ENCODE assay signal across 14 mouse cellular contexts in the genomic region with DNA sequence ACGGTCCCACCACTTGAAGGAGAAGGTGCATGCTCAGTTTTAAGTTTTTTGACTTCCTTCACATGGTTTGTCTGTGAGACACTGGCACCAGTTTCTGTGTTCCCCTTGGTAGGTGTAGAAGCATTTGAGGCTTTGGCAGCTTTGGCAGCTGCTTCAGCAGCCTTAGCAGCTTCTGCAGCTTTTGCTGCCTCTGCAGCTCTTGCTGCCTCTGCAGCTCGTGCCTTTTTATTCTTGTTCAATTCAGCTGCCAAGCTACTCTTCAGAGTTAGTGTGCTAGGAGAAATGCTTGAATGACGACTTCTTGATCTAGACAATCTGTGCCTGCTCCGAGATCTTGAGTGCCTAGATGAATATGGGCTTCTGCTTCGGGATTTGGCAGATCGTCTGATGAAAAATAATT. TPM values are rescaled to one million over a fixed set of nuclear protein-coding genes. Genes with fewer than 3 reads are reported as not detected.
DNase-seq lines count a peak whose midpoint lies in the region; ATAC-seq lines count a peak whose summit lies in the region.
"Had no signal": no experiment of that assay in that cellular context is flagged by ENCODE, and none has a peak within 500 bp of the region (broad histone marks: within the 10 kb centered on the region; RNA-seq: fewer than 3 reads in every experiment).

No protein-coding gene starts in this region.

- H3K27me3 ChIP-seq in midbrain, embryonic 15.5 days (replicated peaks): no peaks in the 10 kb centered on the region
- H3K27me3 ChIP-seq in midbrain, embryonic 10.5 days (ENCODE audit: low read depth, poor library complexity, severe bottlenecking): no peaks in the 10 kb centered on the region
- no peaks in the 10 kb centered on the region for H3K27me3 ChIP-seq in intestine, embryonic 15.5 days (replicated peaks)
- H3K27me3 ChIP-seq: midbrain, embryonic 12.5 days had no signal

- H3K36me3 ChIP-seq in midbrain, embryonic 15.5 days (replicated peaks): no peaks in the 10 kb centered on the region
- peaks cover 16% of the 10 kb centered on the region for H3K36me3 ChIP-seq in midbrain, embryonic 10.5 days
- H3K36me3 ChIP-seq in intestine, embryonic 15.5 days: peaks cover 9% of the 10 kb centered on the region

- no peak for DNase-seq in midbrain, embryonic 10.5 days (ENCODE audit: low spot score)
- peak; percentile 30 to 62 for DNase-seq in layer of hippocampus, adult 18-20 months (ENCODE audit: low spot score in 2 of 2)
- peak; percentile 42 to 44 for DNase-seq in left cerebral cortex, adult 9 months (ENCODE audit: low spot score in 2 of 2)
- DNase-seq in right cerebral cortex, postnatal 4 days: peak; percentile 3
- DNase-seq in spleen, postnatal 4 days (ENCODE audit: low spot score in 2 of 2): no peak
- DNase-seq in heart, postnatal 36 days: no peak
- DNase-seq: cerebellum, adult 9-11 months; kidney, postnatal 25 days had no signal

- no peak for ATAC-seq in midbrain, embryonic 15.5 days (replicated peaks)
- no peak for ATAC-seq in intestine, embryonic 15.5 days
- ATAC-seq: inflammation-experienced regulatory T-cells, adult 6 months; lung, postnatal 0 days had no signal

- H3K27ac ChIP-seq in midbrain, embryonic 15.5 days: 0 out of 2 replicates have a peak overlapping the region, but pooled peaks have one; percentile 13
- no peak overlapping the region for H3K27ac ChIP-seq in midbrain, embryonic 10.5 days (replicated peaks)
- H3K27ac ChIP-seq in intestine, embryonic 15.5 days: no peak overlapping the region
- H3K27ac ChIP-seq: embryonic facial prominence, embryonic 10.5 days; midbrain, embryonic 12.5 days had no signal

- H3K4me2 ChIP-seq in midbrain, embryonic 15.5 days: no peak overlapping the region
- no peak overlapping the region for H3K4me2 ChIP-seq in intestine, embryonic 15.5 days (replicated peaks)
- H3K4me2 ChIP-seq: midbrain, embryonic 12.5 days had no signal

- no peak overlapping the region for H3K4me3 ChIP-seq in midbrain, embryonic 15.5 days
- no peak overlapping the region for H3K4me3 ChIP-seq in midbrain, embryonic 10.5 days
- no peak overlapping the region for H3K4me3 ChIP-seq in intestine, embryonic 15.5 days (replicated peaks)
- H3K4me3 ChIP-seq: embryonic facial prominence, embryonic 10.5 days; midbrain, embryonic 12.5 days had no signal

- intact Hi-C loops in heart, postnatal 36 days (cut with DNase I): no loop called here

- H3K4me1 ChIP-seq in midbrain, embryonic 15.5 days: no peaks in the 10 kb centered on the region
- no peaks in the 10 kb centered on the region for H3K4me1 ChIP-seq in midbrain, embryonic 10.5 days
- H3K4me1 ChIP-seq in intestine, embryonic 15.5 days (replicated peaks): no peaks in the 10 kb centered on the region
- H3K4me1 ChIP-seq: embryonic facial prominence, embryonic 10.5 days; midbrain, embryonic 12.5 days had no signal

- no peaks in the 10 kb centered on the region for H3K9me3 ChIP-seq in midbrain, embryonic 15.5 days
- no peaks in the 10 kb centered on the region for H3K9me3 ChIP-seq in midbrain, embryonic 10.5 days (replicated peaks)
- H3K9me3 ChIP-seq in intestine, embryonic 15.5 days: no peaks in the 10 kb centered on the region
- H3K9me3 ChIP-seq: embryonic facial prominence, embryonic 10.5 days; midbrain, embryonic 12.5 days had no signal

- 75% methylated on average over 6 of the region's 6 CpGs for WGBS in midbrain, embryonic 15.5 days
- WGBS in midbrain, embryonic 10.5 days: 93% methylated on average over 6 of the region's 6 CpGs
- WGBS in intestine, embryonic 15.5 days: 83% methylated on average over 6 of the region's 6 CpGs

- H3K9ac ChIP-seq in midbrain, embryonic 15.5 days: no peak overlapping the region
- no peak overlapping the region for H3K9ac ChIP-seq in intestine, embryonic 15.5 days
- H3K9ac ChIP-seq: midbrain, embryonic 12.5 days had no signal

RNA-seq across cellular contexts. Expression of a gene that starts 32.3 kb away (rescaled TPM):
- 17.7 and 19.4 TPM in 2 replicates for polyA plus RNA-seq in midbrain, embryonic 15.5 days (2015; fragmentation: Nextera tagmentation; extraction: Ambion mirVana)
- 11.2 and 11.6 TPM in 2 replicates for polyA plus RNA-seq in midbrain, embryonic 10.5 days (2016; fragmentation: Nextera tagmentation; extraction: Ambion mirVana)
- total RNA-seq in layer of hippocampus, adult 18-20 months (2021): 10 to 100 TPM; 58.7 to 58.9 TPM
- polyA plus RNA-seq in intestine, embryonic 15.5 days (2015; fragmentation: Nextera tagmentation; extraction: Ambion mirVana): 13.8 and 14.5 TPM in 2 replicates
- total RNA-seq in heart, postnatal 36 days (2021): 10 to 100 TPM; 25.2 to 28.1 TPM

Comparison
In these comparisons a context has a peak if more than half of its experiments do, and no peak if none do; other contexts are left out.
1. DNase-seq: peak in layer of hippocampus, adult 18-20 months (2 of 2), left cerebral cortex, adult 9 months (2 of 2) and right cerebral cortex, postnatal 4 days (single experiment); none in midbrain, embryonic 10.5 days (single experiment), spleen, postnatal 4 days (0 of 2) and heart, postnatal 36 days (0 of 2).